Mouse (Mus musculus) left cerebral cortex, adult 2 months (tissue): ENCODE data around the gene Pnmal1. TPM values are rescaled to one million over a fixed set of nuclear protein-coding genes. Genes with fewer than 3 reads are reported as not detected.

ENCODE experiments used
- DNase-seq, 2 experiments: peaks; one replicate each; pipeline ENCODE4 v3.0.0; 2021 to 2022; ENCODE audit warnings: low spot score in 2 of 2, mixed read lengths in 1 of 2; ENCODE audit errors: extremely low spot score in 1 of 2
- H3K27ac ChIP-seq: fragments of 200-600 bp; 2 replicates; pipeline ENCODE4 v1.8.1; 2022
- H3K4me3 ChIP-seq: fragments of 200-600 bp; 2 replicates; pipeline ENCODE4 v1.8.1; 2022
- CTCF ChIP-seq: fragments of 200-600 bp; IDR thresholded peaks from 2 replicates; pipeline ENCODE4 v1.8.1; 2022; ENCODE audit warnings: antibody characterized with exemption, mild to moderate bottlenecking, moderate library complexity
- intact Hi-C: fragments of 180-260 bp; cut with DNase I; formaldehyde crosslinking; loops from one replicate; pipeline ENCODE4 v1.15.1; 2025
- total RNA-seq, 2 experiments: library from RNA; stranded (reverse); gene quantifications; 2 replicates each; pipeline ENCODE4 v1.2.3; 2021

Pnmal1 gene
- total RNA-seq, 2 experiments from 2014 or later = 106 to 118 TPM

DNA sequence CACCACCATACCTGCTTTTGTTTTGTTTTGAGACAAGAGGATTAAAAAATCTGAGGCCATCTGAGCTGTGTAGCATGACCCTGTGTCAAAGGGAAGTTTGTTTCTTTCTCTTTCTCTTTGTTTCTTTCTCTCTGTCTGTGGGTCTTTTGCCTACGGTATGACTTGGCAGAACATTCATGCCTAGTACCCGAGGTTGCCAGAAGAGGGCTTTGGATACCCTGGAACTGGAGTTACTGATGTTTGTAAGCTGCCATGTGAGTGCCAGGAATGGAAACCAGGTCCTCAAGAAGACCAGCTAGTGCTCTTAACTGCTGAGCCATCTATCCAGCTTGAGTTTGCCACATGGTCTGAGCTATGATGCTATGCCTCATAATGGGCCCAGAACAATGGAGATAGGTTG, 31.1 kb upstream of the Pnmal1 start:
- Histone ChIP-seq H3K27ac (no peak overlapping the region), H3K4me3 (no peak overlapping the region)
- intact Hi-C loops = loop anchor here (10.0 kb wide), 1 partner anchor 984 kb away; the partner anchor contains the start of gene Nop53
- DNase-seq = no peak
- TF ChIP-seq CTCF = peak; percentile 1; the same call in 1 of the 2 replicates

DNA sequence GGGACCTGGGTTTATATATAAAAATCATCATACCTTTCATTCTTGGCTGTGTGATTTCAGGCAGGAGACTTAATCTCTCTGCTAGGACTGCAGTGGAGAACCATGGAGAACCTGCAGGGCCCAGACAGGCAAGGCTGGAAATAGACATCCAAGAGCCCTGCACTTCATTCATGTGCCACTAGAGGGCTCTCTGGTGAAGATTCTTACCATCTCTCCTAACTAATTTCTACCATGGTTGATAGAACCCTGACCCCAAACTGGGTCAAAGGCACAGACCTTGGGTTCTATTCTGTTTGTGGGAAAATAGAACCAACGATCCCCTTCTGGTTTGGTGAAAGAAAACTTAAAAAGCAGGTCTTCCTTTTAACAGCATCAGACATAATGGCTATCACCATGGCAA, 28.6 kb upstream of the Pnmal1 start:
- DNase-seq = peak; percentile 75 to 80
- intact Hi-C loops = no loop called here
- peak; percentile 95 for TF ChIP-seq CTCF
- peak overlapping the region; percentile 15; the same call in 1 of the 2 replicates for H3K27ac ChIP-seq
- H3K4me3 ChIP-seq = no peak overlapping the region

DNA sequence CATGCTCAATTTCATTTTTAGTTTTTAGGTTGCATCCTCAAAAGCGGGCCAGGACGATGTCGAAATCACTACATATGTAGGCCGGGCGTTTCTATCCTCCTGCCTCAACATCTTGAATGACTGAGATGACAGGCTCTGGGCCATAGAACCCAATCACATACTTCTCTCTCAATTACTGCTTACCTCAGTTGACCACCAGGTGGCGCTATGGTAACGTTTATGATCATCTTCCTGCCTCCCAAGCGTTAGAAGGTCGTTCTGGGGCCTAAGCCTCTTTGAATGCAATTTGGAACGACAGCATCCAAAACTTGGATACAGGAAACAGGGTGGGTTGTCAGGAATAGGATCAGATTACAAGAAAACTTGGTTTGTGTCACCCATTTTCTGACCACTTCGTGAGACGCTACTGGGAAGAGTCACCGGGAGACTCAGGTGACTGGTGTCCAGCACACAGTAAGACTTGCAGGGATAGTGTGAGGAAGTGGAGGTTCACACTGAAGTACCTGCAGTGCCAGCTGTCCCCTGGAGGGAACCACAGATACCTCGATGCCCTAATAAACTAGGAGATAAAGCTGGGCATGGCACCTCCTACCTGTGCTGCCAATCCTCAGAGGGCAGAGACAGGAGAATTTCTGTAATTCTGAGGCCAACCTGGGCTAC, 27.4 kb upstream of the Pnmal1 start:
- no peak overlapping the region for H3K4me3 ChIP-seq
- H3K27ac ChIP-seq = peak overlapping the region; percentile 67
- intact Hi-C loops = loop anchor here (1.0 to 2.0 kb wide), 3 partner anchors 18 to 135 kb away; no protein-coding TSS in a partner anchor
- DNase-seq = peak; percentile 87 to 89
- TF ChIP-seq CTCF = peak; percentile 87

DNA sequence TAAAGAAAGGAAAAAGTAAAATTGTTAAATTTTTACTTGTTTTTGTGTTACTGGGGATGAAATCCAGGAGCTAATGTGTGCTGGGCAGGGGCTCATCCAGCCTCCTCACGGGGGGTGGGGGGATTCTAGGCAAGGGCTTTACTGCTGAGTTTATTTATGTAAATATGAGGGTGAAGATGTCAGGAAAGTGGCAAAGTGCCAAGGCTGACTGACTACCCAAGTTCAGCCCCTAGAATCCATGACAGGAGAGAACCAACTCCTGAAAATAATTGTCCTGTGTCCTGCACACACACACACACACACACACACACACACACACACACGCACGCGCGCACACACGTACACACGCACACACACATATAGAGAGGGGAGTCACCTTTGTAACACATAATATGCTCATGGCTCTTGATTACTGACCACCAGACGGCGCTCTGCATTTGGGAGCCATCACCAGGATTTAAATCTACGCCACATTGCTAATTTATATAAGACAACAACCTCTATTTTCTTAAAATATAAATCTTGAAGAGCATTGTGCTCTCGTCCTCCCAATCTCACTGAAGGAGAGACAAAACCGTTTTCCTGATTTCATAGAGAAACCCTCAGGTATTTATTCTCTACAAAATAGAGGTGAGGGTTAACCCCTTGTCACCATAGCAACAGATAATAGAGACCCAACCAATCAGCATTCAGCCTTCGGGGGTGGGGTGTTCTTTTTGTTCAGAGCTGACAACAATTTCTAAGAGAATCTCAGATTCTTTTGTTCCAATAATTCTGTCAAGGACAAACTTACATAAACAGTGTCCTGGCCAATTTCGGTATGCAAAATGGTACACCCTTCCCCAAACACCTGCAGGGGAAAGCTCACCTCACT, 26.5 kb upstream of the Pnmal1 start:
- peak in 1 of 2 experiments; percentile 65 for DNase-seq
- peak; percentile 61 for TF ChIP-seq CTCF
- intact Hi-C loops = loop anchor here (1.0 to 2.0 kb wide), 3 partner anchors 17 to 134 kb away; no protein-coding TSS in a partner anchor
- H3K4me3 ChIP-seq = no peak overlapping the region
- H3K27ac ChIP-seq = peak overlapping the region; percentile 90

DNA sequence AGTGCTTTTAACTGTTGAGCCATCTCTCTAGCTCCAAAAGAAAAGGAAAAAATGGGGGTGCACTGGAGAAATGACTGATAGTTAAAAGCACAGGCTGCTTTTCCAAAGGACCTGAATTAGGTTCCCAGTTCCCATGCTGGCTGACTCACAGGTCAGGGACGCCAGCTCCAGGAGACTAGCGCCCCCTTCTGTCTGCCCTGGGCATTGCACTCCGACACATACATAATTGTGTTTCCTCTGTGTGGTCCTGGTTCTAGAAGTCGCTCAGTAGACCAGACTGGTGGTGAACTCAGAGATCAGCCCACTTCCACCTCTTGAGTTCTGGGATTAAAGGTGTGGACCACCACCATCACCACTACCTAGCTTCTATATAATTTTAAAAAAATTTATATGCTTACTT, 22.2 kb upstream of the Pnmal1 start:
- TF ChIP-seq CTCF = peak; percentile 53
- Histone ChIP-seq H3K4me3 (no peak overlapping the region), H3K27ac (no peak overlapping the region)
- no peak for DNase-seq
- intact Hi-C loops = no loop called here

DNA sequence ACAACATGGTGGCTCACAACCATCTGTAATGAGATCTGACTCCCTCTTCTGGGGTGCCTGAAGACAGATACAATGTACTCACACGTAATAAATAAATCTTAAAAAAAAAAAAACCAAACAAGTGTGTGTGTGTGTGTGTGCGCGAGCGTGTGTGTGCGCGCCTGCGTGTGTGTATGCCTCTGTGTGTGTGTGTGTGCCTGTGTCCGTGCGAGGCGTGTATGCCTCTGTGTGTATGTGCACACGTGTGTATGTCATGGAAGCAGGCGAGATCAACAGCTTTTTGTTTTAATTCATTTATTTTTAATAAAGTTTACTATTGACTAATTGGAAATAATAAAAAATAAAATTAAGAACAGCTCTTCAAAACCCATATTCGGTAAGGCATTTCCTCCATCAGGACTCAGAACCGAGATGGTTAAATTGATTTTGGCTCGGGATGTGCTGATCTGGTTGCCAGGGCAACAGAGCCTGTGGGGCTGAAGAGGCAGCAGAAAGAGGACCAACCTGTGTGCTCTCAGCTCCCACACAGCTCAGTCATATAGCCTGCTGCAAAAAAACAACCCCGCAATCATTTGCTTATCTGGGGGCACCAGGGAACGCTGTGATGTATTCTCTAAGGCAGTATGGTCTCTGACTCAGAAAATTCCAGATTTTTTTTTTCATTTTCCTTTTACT, 21.2 kb upstream of the Pnmal1 start:
- H3K4me3 ChIP-seq = no peak overlapping the region

GRCm38 (mm10) chr7:16940292-16940691, 19.2 kb upstream of the Pnmal1 start:
- TF ChIP-seq CTCF = no peak
- Histone ChIP-seq H3K4me3 (no peak overlapping the region), H3K27ac (peak overlapping the region; percentile 80)
- intact Hi-C loops = no loop called here
- peak; percentile 62 to 78 for DNase-seq

More for the DNA sequence above, 21.2 kb upstream of the Pnmal1 start:
- intact Hi-C loops = no loop called here
- TF ChIP-seq CTCF = no peak
- peak; percentile 59 to 70 for DNase-seq
- 0 out of 2 replicates have a peak overlapping the region, but pooled peaks have one; percentile 48 for H3K27ac ChIP-seq

- Histone ChIP-seq H3K4me3 (no peak overlapping the region), H3K27ac (no peak overlapping the region)
- no peak for DNase-seq
- intact Hi-C loops = no loop called here
- no peak for TF ChIP-seq CTCF
Measured at GRCm38 (mm10) chr7:16942861-16943260, 16.6 kb upstream of the Pnmal1 start.

GRCm38 (mm10) chr7:16944061-16944807, 15.2 kb upstream of the Pnmal1 start, which contains the start of gene Pnmal2:
Gene Pnmal2 (plus strand): TSS chr7:16944682.
- intact Hi-C loops = no loop called here
- H3K4me3 ChIP-seq = peak within 1 kb of the TSS; percentile 83
- peak within 1 kb of the TSS; percentile 99 for H3K27ac ChIP-seq
- peak; percentile 90 to 92 for DNase-seq
- no peak for TF ChIP-seq CTCF

- intact Hi-C loops = no loop called here
- no peak for TF ChIP-seq CTCF
- DNase-seq = peak in 1 of 2 experiments; percentile 48
- Histone ChIP-seq H3K27ac (peak overlapping the region; percentile 99), H3K4me3 (peak overlapping the region; percentile 83)
Measured at GRCm38 (mm10) chr7:16944808-16945315, 14.6 kb upstream of the Pnmal1 start.

DNA sequence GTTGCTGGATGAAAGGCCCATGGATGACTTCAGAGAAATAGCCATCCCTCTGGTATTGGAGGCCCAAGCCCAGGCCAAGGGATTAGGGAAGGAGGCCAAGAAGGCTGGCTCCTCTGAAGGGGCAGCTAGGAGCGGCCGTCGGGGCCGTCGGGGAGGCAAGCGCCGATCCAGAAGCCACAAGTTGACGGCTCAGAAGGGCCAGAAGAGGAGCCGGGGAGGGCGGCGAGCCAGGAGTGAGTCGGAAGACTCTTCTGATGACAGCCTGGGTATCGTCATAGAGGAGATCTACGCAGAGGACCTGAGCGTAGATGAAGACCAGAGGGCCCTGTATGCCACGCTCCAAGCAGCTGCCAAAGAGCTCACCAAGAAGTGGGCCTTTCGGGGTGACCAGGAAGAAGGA, 14.1 kb upstream of the Pnmal1 start:
- Histone ChIP-seq H3K27ac (peak overlapping the region; percentile 99), H3K4me3 (peak overlapping the region; percentile 83)
- intact Hi-C loops = no loop called here
- TF ChIP-seq CTCF = no peak
- peak in 1 of 2 experiments; percentile 43 for DNase-seq
